Comparison of ENCODE assay signal across 14 mouse cellular contexts in genomic region chr2:122161542-122161941, GRCm38 (mm10). TPM values are rescaled to one million over a fixed set of nuclear protein-coding genes. Genes with fewer than 3 reads are reported as not detected.
DNase-seq lines count a peak whose midpoint lies in the region; ATAC-seq and TF ChIP-seq lines count a peak whose summit lies in the region.
"Had no signal": no experiment of that assay in that cellular context is flagged by ENCODE, and none has a peak within 500 bp of the region (broad histone marks: within the 10 kb centered on the region; RNA-seq: fewer than 3 reads in every experiment).

No protein-coding gene starts in this region.

- no peaks in the 10 kb centered on the region for H3K36me3 ChIP-seq in intestine, embryonic 14.5 days (ENCODE audit: control insufficient read depth, insufficient read depth, low read length)
- no peaks in the 10 kb centered on the region for H3K36me3 ChIP-seq in intestine, postnatal 0 days (ENCODE audit: control insufficient read depth, insufficient read depth)
- H3K36me3 ChIP-seq: midbrain, embryonic 15.5 days had no signal

- no peaks in the 10 kb centered on the region for H3K9me3 ChIP-seq in intestine, embryonic 14.5 days (ENCODE audit: control insufficient read depth, low read length)
- no peaks in the 10 kb centered on the region for H3K9me3 ChIP-seq in intestine, postnatal 0 days (ENCODE audit: control insufficient read depth)
- H3K9me3 ChIP-seq: midbrain, embryonic 15.5 days had no signal

- WGBS in intestine, embryonic 14.5 days, result 33% methylated on average over 4 of the region's 4 CpGs
- WGBS in intestine, postnatal 0 days, result 45% methylated on average over 4 of the region's 4 CpGs

- H3K4me3 ChIP-seq in intestine, embryonic 14.5 days (ENCODE audit: low read depth, low read length), result no peak overlapping the region
- no peak overlapping the region for H3K4me3 ChIP-seq in intestine, postnatal 0 days (ENCODE audit: low read depth, low read length)
- H3K4me3 ChIP-seq: midbrain, embryonic 15.5 days had no signal

- DNase-seq in intestine, embryonic 14.5 days (ENCODE audit: low spot score), result no peak
- DNase-seq in 3T3-L1 (ENCODE audit: low read depth, low spot score), result peak; percentile 93
- DNase-seq in fibroblast of lung, adult 2 months (ENCODE audit: low read depth), result peak; percentile 53
- DNase-seq in layer of hippocampus, postnatal 10 days (ENCODE audit: low spot score in 2 of 2), result no peak
- no peak for DNase-seq in adrenal gland, adult (ENCODE audit: inconsistent age in 2 of 2, low spot score in 1 of 2)
- DNase-seq: kidney, postnatal 14 days; thymus, adult 2 months had no signal

- H3K9ac ChIP-seq in intestine, embryonic 14.5 days (ENCODE audit: low read length), result no peak overlapping the region
- H3K9ac ChIP-seq in intestine, postnatal 0 days (ENCODE audit: low read depth, low read length), result no peak overlapping the region
- H3K9ac ChIP-seq: liver, embryonic 14.5 days; midbrain, embryonic 15.5 days had no signal

- no peak for ATAC-seq in intestine, embryonic 14.5 days (replicated peaks; ENCODE audit: low FRiP score, low TSS enrichment, low read depth)
- ATAC-seq in intestine, postnatal 0 days, result no peak
- peak; percentile 23 for ATAC-seq in CD4-positive, CD25-positive, alpha-beta regulatory T cell, adult 4 months
- ATAC-seq: forebrain, embryonic 16.5 days; midbrain, embryonic 15.5 days had no signal

- H3K27ac ChIP-seq in intestine, embryonic 14.5 days (ENCODE audit: low read depth), result peak overlapping the region; percentile 22; the same call in 1 of the 2 replicates
- H3K27ac ChIP-seq in intestine, postnatal 0 days (ENCODE audit: low read depth, low read length), result no peak overlapping the region
- H3K27ac ChIP-seq: liver, embryonic 14.5 days; midbrain, embryonic 15.5 days had no signal

- TF ChIP-seq CTCF in intestine, postnatal 0 days (IDR thresholded peaks at IDR 0.05; ENCODE audit: low read depth), result no peak

- H3K4me1 ChIP-seq in intestine, embryonic 14.5 days (replicated peaks; ENCODE audit: control insufficient read depth, insufficient read depth, low read length), result peaks cover 4% of the 10 kb centered on the region
- H3K4me1 ChIP-seq in intestine, postnatal 0 days (replicated peaks; ENCODE audit: control insufficient read depth, insufficient read depth, low read length), result no peaks in the 10 kb centered on the region; the same call in 1 of the 2 replicates
- H3K4me1 ChIP-seq: midbrain, embryonic 15.5 days had no signal

- no peaks in the 10 kb centered on the region for H3K27me3 ChIP-seq in intestine, embryonic 14.5 days (replicated peaks; ENCODE audit: control insufficient read depth, insufficient read depth, low read length)
- no peaks in the 10 kb centered on the region for H3K27me3 ChIP-seq in intestine, postnatal 0 days (replicated peaks; ENCODE audit: control insufficient read depth, insufficient read depth, low read length)
- H3K27me3 ChIP-seq: midbrain, embryonic 15.5 days had no signal

- no peak overlapping the region for H3K4me2 ChIP-seq in intestine, embryonic 14.5 days (ENCODE audit: low read length)
- H3K4me2 ChIP-seq in intestine, postnatal 0 days (replicated peaks; ENCODE audit: low read depth), result no peak overlapping the region
- H3K4me2 ChIP-seq: midbrain, embryonic 15.5 days had no signal

RNA-seq across cellular contexts. Expression of gene Trim69, which starts 1.0 kb away (rescaled TPM):
- not detected in 2 replicates for polyA plus RNA-seq in intestine, embryonic 14.5 days (2014; fragmentation: Nextera tagmentation; extraction: Ambion mirVana)
- polyA plus RNA-seq in intestine, postnatal 0 days (2015; fragmentation: Nextera tagmentation; extraction: Ambion mirVana), result 0.10 TPM in 1 of 2 replicates, not detected in the other
- under 1 TPM in 1 of 2 experiments, not detected in 1; 0.35 TPM for polyA plus RNA-seq in CD4-positive, CD25-positive, alpha-beta regulatory T cell, adult 4 months (2017; shearing (Covaris generic))
- not detected for total RNA-seq in layer of hippocampus, postnatal 10 days (2021)
- polyA plus RNA-seq: forebrain, embryonic 16.5 days; midbrain, embryonic 15.5 days had no signal

RNA-seq across cellular contexts. Expression of gene B2m, which starts 14.1 kb away (rescaled TPM):
- polyA plus RNA-seq in intestine, embryonic 14.5 days (2014; fragmentation: Nextera tagmentation; extraction: Ambion mirVana), result 318 and 332 TPM in 2 replicates
- polyA plus RNA-seq in intestine, postnatal 0 days (2015; fragmentation: Nextera tagmentation; extraction: Ambion mirVana), result 2,008 and 2,179 TPM in 2 replicates
- polyA plus RNA-seq in CD4-positive, CD25-positive, alpha-beta regulatory T cell, adult 4 months (2017; shearing (Covaris generic)), result 1,000 to 10,000 TPM; 7,747 to 9,345 TPM
- total RNA-seq in layer of hippocampus, postnatal 10 days (2021), result 10 to 100 TPM; 71.5 to 82.4 TPM

RNA-seq across cellular contexts. Expression of gene Patl2, which starts 24.4 kb away (rescaled TPM):
- polyA plus RNA-seq in intestine, embryonic 14.5 days (2014; fragmentation: Nextera tagmentation; extraction: Ambion mirVana), result 0.13 TPM in 1 of 2 replicates, not detected in the other
- 0.04 and 0.05 TPM in 2 replicates for polyA plus RNA-seq in intestine, postnatal 0 days (2015; fragmentation: Nextera tagmentation; extraction: Ambion mirVana)
- polyA plus RNA-seq in CD4-positive, CD25-positive, alpha-beta regulatory T cell, adult 4 months (2017; shearing (Covaris generic)), result 1 to 10 TPM; 1.2 to 1.5 TPM
- not detected for total RNA-seq in layer of hippocampus, postnatal 10 days (2021)
- polyA plus RNA-seq: forebrain, embryonic 16.5 days; midbrain, embryonic 15.5 days; small intestine, adult 2 months had no signal

RNA-seq across cellular contexts. Expression of gene Terb2, which starts 24.5 kb away (rescaled TPM):
- polyA plus RNA-seq in intestine, embryonic 14.5 days (2014; fragmentation: Nextera tagmentation; extraction: Ambion mirVana), result not detected in 2 replicates
- not detected in 2 replicates for polyA plus RNA-seq in intestine, postnatal 0 days (2015; fragmentation: Nextera tagmentation; extraction: Ambion mirVana)
- polyA plus RNA-seq in CD4-positive, CD25-positive, alpha-beta regulatory T cell, adult 4 months (2017; shearing (Covaris generic)), result not detected
- total RNA-seq in layer of hippocampus, postnatal 10 days (2021), result not detected
- polyA plus RNA-seq: forebrain, embryonic 16.5 days; gonadal fat pad, adult 2 months; liver, embryonic 14.5 days; midbrain, embryonic 15.5 days; small intestine, adult 2 months; thymus, adult 2 months had no signal

RNA-seq across cellular contexts. Expression of gene Spg11, which starts 43.4 kb away (rescaled TPM):
- polyA plus RNA-seq in intestine, embryonic 14.5 days (2014; fragmentation: Nextera tagmentation; extraction: Ambion mirVana), result 11.3 and 11.9 TPM in 2 replicates
- 3.7 and 3.8 TPM in 2 replicates for polyA plus RNA-seq in intestine, postnatal 0 days (2015; fragmentation: Nextera tagmentation; extraction: Ambion mirVana)
- polyA plus RNA-seq in CD4-positive, CD25-positive, alpha-beta regulatory T cell, adult 4 months (2017; shearing (Covaris generic)), result 1 to 10 TPM; 5.3 to 7.4 TPM
- total RNA-seq in layer of hippocampus, postnatal 10 days (2021), result 10 to 100 TPM; 18.6 to 20.1 TPM

Comparison
In these comparisons a context has a peak if more than half of its experiments do, and no peak if none do; other contexts are left out.
1. DNase-seq: peak in 3T3-L1 (single experiment) and fibroblast of lung, adult 2 months (single experiment); none in intestine, embryonic 14.5 days (single experiment), layer of hippocampus, postnatal 10 days (0 of 2) and adrenal gland, adult (0 of 2).